Mouse (Mus musculus) embryonic stem cell, embryonic (primary cell): ENCODE data around the gene Kif13a.

ENCODE experiments used
- CTCF ChIA-PET, 4 experiments: fragments of 300-600 bp in 2 of 4; fragments of 350-600 bp in 2 of 4; sonication (Branson Sonifier 250); formaldehyde crosslinking; loops; one replicate each; lab custom pipeline; 2022; ENCODE audit warnings: inconsistent platforms in 2 of 4; lab: Charles Lee
- POLR2A ChIA-PET, 4 experiments: fragments of 300-600 bp in 2 of 4; fragments of 350-600 bp in 2 of 4; sonication (Branson Sonifier 250); formaldehyde crosslinking; loops; one replicate each; lab custom pipeline; 2022; ENCODE audit warnings: antibody characterized with exemption in 4 of 4, inconsistent platforms in 1 of 4; lab: Charles Lee

Gene Kif13a

DNA sequence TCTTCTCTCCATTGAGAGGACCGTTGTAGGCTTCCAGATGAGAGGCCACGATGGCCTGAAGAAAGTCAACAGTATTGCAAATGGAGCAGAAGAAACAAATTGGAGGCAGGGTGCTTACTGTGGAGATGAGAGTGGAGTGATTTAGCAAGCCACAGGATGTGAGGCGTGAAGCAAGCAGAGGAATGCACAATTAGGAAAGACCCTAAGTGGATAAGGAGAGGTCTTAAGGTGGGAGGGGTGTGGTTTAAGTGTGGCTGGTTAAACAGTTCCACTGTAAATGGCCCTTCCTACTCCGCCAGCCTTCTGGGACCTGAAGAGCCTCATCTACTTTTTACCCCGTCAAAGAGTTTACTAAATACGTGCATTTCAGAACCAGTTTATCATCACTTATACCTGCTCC is 3.2 kb upstream of the Kif13a start:
- CTCF ChIA-PET = no interaction called here
- POLR2A ChIA-PET = interaction anchor here in 1 of 4 experiments (1.9 kb wide), 1 partner anchor 12 kb away, joined by 8 read pairs; no protein-coding TSS in a partner anchor

DNA sequence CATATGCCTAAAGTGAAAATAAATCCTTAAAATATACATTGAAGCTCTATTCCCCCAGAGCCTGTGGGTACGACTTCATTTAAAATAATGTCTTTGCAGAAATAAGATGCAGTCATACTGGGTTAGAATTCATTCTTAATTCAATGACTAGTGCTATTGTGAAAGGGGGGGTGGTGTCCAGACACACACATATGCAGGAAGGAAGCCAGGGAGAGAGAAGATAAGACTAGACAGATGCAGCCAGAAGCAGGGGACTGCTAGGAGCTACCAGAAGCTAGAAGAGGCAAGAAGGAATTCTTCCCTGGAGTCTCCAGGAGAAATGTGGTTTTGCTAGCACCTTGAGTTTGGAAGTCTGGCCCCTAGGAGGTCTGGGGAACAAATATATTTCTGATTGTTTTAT is 2.4 kb upstream of the Kif13a start:
- ChIA-PET CTCF (no interaction called here), POLR2A (interaction anchor here in 3 of 4 experiments (0.6 to 1.9 kb wide), 3 partner anchors 9 to 311 kb away, joined by 3 to 8 read pairs (median 4); no protein-coding TSS in a partner anchor)

DNA sequence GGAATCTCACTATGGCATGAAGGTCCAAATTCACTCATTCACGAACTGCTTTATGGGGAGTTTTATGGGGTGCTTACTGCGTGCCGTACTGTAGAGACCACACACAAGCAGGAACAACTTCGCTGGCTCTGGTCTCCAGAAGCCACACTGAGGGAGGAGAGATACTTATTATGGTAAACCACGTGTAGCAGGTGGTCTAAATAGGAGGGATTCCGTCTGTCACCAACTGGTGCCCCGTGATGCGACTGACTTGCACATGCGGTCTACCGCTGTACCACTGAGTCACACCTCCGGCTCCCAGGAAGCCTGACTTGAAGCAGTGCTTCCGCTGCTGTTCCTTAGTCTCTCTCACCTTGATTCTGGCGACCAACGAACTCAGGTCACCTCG is 986 bp upstream of the Kif13a start:
- ChIA-PET CTCF (no interaction called here), POLR2A (interaction anchor here (0.7 to 3.7 kb wide), 9 partner anchors 10 to 188 kb away, joined by 3 to 30 read pairs (median 4); no protein-coding TSS in a partner anchor)

DNA sequence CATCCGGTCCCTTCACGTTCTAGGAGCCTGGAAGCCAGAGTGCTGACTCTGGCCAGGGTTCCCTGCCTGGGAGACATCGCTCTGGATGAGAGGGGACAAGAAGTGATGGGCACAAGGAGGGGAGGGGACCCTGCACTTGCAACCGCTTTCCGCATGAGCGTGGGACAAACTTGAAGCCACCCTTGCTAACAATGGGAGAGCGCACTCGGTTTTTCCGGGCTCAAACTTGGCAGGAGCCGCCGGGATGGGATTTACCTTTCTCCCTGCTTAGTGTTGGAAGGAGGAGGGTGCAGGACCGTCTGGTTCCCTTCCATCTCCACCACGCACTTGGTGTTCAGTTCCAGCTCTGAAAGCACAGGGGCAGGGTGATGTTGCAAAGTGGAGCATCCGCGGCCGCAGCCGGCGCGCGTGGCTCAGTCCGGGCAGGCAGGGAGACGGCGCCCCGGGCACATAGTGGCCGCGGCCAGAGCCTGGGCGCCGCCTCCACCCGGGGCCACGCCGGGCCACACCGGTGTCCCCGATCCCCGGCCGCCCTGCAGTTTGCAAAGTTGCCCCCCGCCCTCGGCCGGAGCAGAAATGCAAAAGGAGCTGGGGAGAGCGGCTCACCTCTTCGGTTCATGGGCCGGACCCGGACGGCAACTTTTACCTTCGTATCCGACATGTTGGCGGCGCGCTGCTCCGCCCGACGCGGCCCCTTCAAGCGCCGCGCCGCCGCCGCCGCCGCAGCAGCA is 541 bp downstream of the Kif13a start:
- CTCF ChIA-PET = interaction anchor here in 2 of 4 experiments (0.8 to 1.9 kb wide), 6 partner anchors 17 to 119 kb away, joined by 3 to 5 read pairs (median 4); no protein-coding TSS in a partner anchor
- POLR2A ChIA-PET = interaction anchor here (0.5 to 3.7 kb wide), 20 partner anchors 10 to 176 kb away, joined by 3 to 30 read pairs (median 5); no protein-coding TSS in a partner anchor

DNA sequence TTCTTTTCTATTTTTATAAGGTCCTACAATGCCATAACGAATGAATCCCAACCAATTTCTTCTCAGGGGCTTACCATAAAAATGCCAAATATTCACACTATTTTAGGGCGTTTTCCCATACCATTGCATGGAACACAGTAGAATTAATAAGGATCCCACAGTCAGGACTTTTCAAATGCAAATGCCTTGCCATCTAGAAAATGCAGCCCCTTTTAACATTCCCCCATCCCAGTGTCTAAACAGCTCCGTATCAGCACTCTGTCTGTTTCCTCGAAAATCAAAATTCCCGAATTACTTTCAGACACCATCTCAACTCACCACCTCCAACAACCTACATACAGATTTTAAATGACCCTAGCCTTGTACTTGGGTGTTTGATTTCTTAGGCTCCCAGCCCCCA is 1.3 kb downstream of the Kif13a start:
- ChIA-PET CTCF (interaction anchor here in 2 of 4 experiments (0.6 to 1.9 kb wide), 3 partner anchors 17 to 670 kb away, joined by 4 to 5 read pairs (median 5); no protein-coding TSS in a partner anchor), POLR2A (interaction anchor here (0.8 to 3.7 kb wide), 12 partner anchors 9 to 176 kb away, joined by 3 to 30 read pairs (median 5); no protein-coding TSS in a partner anchor)

DNA sequence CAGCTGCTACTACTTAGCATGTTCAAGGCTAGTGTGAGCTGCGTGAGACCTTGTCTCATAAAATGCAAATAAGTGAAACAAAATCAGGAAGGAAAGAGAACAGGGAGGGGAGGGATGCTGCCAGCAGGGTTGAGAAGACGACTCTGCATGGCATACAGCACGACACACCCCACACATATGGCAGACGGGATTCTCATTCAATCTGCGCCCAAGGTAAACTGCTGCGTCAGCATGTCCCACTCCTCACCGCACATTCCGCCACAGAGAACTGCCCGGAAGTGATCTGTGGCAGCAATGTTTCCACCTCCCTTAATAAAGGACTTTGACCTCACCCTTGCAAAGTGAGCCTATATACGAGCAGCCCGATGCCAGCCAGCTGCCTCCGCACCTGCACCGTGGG is 4.0 kb downstream of the Kif13a start:
- ChIA-PET POLR2A (interaction anchor here in 2 of 4 experiments (0.6 to 4.2 kb wide), 11 partner anchors 9 to 117 kb away, joined by 3 to 11 read pairs (median 5); partner anchors contain the start of gene Kdm1b (in 1 of the 2)), CTCF (interaction anchor here in 1 of 4 experiments (1.3 kb wide), 1 partner anchor 23 kb away, joined by 3 read pairs; no protein-coding TSS in a partner anchor)

DNA sequence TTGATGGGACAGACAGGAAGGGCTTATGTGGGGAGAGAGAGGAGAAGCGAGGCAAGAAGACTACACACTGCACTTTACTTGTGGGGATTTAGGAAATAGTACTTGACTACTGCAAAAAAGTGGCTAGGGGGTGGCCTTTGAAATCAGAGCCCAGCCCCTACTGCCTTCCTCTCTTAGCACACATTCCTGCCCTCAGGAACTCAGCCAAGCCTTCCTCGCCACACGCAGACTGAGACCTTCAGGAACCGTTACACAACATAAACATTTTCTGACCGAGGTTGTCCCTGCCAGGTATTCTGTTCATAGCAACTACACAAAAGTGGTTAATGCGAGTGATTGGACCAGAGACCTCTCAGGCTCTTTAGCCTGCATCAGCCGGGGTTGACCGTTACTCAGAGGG is 8.1 kb downstream of the Kif13a start:
- ChIA-PET CTCF (interaction anchor here in 1 of 4 experiments (0.6 kb wide), 1 partner anchor 19 kb away, joined by 4 read pairs; no protein-coding TSS in a partner anchor), POLR2A (interaction anchor here in 1 of 4 experiments (1.9 kb wide), 2 partner anchors 20 to 29 kb away, joined by 4 to 8 read pairs; no protein-coding TSS in a partner anchor)

DNA sequence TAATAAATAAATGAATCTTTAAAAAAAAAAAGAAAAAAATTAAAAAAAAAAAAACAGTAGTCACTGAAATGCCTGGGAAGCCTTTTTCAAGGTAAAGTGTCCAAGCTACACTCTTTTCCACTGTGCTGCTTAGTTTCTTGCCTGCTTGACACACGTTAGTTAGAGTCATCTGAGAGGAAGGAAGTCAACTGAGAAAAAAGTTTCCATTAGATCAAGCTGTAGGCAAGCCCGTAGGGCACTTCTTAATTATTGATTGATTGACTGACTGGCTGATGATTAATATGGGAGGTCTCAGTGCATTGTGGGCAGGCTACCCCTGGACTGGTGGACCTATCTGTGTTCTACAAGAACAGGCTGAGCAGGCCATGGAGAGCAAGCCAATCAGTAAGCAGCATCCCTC is 9.9 kb downstream of the Kif13a start:
- POLR2A ChIA-PET = interaction anchor here (0.6 to 1.9 kb wide), 8 partner anchors 9 to 909 kb away, joined by 3 to 8 read pairs (median 4); no protein-coding TSS in a partner anchor
- CTCF ChIA-PET = no interaction called here

DNA sequence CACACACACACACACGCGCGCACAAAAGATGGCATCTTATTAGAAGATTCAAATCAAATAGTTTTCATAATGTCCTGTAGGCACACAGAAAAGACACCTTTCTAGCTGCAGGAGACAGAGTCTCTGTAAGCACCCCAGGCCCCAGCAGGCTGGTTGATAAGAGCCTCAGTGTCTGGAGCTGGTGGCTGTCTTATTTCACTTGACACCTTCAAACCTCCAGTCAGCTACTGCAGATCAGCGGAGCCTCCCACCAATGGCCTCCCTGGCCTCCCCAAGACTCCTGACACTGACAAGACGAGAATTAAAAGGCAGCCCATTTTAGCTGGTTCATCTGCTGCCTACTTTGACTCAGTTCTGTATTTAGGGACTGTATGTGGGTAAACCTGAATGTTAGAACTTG is 11.2 kb downstream of the Kif13a start:
- CTCF ChIA-PET = no interaction called here
- POLR2A ChIA-PET = interaction anchor here in 3 of 4 experiments (0.6 to 1.9 kb wide), 5 partner anchors 8 to 623 kb away, joined by 3 to 5 read pairs (median 3); no protein-coding TSS in a partner anchor

DNA sequence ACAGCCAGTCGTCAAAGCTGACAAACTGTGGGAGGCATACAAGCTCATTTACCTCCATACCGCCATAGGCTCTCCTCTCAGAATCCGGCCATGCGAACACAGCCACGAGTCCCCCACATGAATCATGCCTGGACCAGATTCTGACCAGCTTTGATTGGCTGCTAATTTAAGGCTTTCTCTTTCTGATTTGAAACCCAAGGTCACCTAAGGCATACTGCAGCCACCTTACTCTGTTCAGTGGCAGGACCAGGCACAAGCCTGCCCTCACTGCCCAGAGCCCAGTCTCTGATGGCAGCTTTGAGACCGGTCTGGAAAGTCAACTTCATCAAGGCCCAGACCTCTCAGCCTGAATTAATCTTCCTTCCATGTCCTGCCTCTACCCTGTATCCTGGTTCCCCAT is 17.7 kb downstream of the Kif13a start:
- CTCF ChIA-PET = interaction anchor here in 1 of 4 experiments (0.9 to 1.7 kb wide), 3 partner anchors 9 to 129 kb away, joined by 3 to 5 read pairs (median 4); no protein-coding TSS in a partner anchor
- POLR2A ChIA-PET = interaction anchor here in 3 of 4 experiments (0.6 to 2.0 kb wide), 5 partner anchors 11 to 124 kb away, joined by 3 to 5 read pairs (median 4); no protein-coding TSS in a partner anchor

DNA sequence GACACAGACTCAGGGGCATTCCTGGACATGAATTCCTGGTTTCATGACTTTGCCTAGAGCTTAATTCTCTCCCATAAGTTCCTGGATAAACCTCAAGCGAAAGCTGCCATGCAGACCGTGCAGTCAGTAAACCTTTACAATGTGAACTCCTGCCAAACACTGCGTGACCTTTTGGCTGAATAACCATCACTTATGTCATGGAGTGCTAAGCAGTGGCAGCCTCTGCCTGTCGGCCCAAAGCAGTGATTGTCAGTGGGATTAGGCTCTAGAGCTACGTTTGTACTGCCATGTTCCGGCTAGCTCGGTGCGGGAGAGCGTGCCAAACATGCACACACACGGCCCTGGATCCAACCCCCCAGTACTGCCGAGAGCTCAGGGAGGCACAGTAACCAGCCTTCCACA is 18.6 kb downstream of the Kif13a start:
- CTCF ChIA-PET = interaction anchor here in 1 of 4 experiments (0.7 to 1.3 kb wide), 3 partner anchors 9 to 18 kb away, joined by 4 to 6 read pairs (median 5); no protein-coding TSS in a partner anchor
- POLR2A ChIA-PET = interaction anchor here in 3 of 4 experiments (0.7 to 2.0 kb wide), 5 partner anchors 8 to 66 kb away, joined by 3 to 6 read pairs (median 3); no protein-coding TSS in a partner anchor

DNA sequence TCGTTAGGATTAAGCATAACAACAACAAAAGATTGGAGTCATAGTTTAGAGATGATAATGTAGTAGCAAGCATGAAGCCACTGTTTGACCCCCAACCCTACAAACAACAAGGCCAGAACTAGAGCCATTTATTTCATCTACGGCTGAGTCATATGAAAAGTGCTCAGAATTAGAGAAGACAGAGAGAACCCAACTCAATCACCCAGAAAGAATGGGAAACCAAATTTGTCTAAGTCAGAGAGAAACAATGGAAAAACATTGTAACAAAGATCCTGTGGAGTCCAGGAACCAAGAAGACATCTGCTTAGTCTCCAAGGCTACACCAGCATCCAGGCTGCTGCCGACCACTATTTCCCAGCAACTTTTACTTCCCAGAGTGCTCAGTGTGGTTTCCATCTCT is 19.7 kb downstream of the Kif13a start:
- ChIA-PET POLR2A (interaction anchor here in 1 of 4 experiments (0.6 to 1.2 kb wide), 2 partner anchors 9 to 943 kb away, joined by 3 read pairs; no protein-coding TSS in a partner anchor), CTCF (interaction anchor here in 1 of 4 experiments (1.1 kb wide), 1 partner anchor 107 kb away, joined by 3 read pairs; no protein-coding TSS in a partner anchor)

DNA sequence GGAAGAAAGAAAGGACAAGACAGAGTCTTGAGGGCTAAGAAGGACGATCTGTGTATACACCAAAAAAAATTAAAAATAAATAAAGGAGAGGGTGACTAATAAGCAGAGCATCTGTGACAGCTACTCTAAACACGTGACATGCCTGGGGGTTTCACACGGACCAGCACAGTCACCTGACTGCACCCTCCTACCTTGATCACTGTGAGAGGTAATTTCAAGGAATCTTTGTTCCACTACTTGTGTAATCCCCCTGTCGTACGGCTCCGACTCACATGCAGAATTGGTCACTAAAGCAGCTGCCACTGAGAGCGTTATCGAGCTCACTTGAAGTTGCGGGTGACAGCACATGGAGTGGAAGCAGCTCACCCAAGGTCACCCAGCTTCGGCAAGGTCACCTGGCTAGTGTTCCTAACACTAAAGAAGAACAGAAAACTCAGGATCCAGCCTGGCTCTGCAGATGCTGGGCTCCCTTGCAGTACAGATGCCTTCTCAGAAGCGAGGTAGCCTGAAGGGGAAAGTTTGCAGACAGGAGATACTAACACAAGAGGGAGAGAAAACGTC is 20.6 kb downstream of the Kif13a start:
- ChIA-PET CTCF (interaction anchor here in 2 of 4 experiments (0.5 to 0.9 kb wide), 2 partner anchors 108 to 1261 kb away, joined by 3 to 7 read pairs; no protein-coding TSS in a partner anchor), POLR2A (interaction anchor here in 2 of 4 experiments (0.6 to 1.5 kb wide), 3 partner anchors 17 to 641 kb away, joined by 4 to 5 read pairs (median 5); no protein-coding TSS in a partner anchor)

DNA sequence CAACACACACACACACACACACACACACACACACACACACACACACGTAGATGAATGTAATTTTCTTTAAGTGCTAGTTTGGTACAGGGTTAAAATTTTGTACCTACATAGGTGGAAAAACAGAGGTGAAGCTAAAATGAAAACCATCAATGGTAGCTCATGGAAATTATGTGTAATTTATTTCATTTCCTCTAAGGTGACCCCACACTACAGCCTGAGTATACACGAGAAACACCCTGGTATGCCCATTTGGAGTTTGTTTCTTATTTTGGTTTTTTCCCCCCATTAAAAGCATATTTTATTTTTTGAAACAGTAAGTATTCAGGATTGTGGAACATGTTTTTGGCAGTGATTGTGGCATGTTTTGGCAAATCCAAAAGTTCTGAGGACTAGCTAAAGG is 21.3 kb downstream of the Kif13a start:
- ChIA-PET CTCF (no interaction called here), POLR2A (interaction anchor here in 3 of 4 experiments (0.6 to 1.5 kb wide), 5 partner anchors 18 to 640 kb away, joined by 4 to 6 read pairs (median 5); no protein-coding TSS in a partner anchor)

DNA sequence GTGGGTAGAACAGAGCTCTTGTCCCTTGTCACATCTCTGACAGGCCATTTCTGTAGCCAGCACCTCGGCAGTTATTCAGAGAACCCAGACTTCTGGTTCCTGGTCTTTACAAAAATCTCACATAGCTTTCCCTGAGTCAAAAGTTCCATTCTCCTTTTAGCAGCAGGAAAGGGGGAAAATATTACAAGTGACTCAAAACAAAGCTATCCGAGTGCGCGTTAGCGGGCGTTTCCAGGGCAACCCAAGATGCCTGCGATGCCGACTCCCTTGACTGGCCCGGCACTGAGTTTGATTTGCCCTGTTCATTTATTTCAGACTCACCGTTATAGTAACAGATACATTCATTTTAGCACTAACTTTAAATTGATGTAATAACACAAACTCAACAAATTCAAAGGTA is 21.8 kb downstream of the Kif13a start:
- POLR2A ChIA-PET = interaction anchor here in 2 of 4 experiments (0.9 to 1.9 kb wide), 3 partner anchors 22 to 76 kb away, joined by 4 to 6 read pairs (median 5); partner anchors contain the start of gene Kif13a (in 1 of the 2)
- CTCF ChIA-PET = no interaction called here

DNA sequence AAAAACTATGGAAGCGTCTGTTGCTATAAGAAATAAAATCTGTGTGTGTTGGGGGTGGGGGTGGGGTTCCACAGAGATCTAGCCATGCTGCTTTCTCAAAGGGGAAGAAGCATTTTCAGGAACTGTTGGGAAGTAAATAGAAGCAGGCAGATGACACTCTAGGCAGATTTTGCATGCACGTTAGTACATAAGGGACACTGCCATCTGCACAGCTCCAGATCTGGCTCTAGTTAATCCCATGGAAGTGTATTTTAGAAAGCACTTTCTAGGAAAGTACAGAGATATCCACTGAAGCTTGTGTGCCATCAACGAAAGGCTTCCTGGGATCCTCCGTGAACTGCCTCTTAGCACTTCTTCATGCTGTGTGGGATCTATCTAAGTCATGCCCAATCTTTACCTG is 22.6 kb downstream of the Kif13a start:
- ChIA-PET CTCF (interaction anchor here in 2 of 4 experiments (0.6 to 1.4 kb wide), 2 partner anchors 60 to 110 kb away, joined by 5 to 7 read pairs; no protein-coding TSS in a partner anchor), POLR2A (interaction anchor here in 2 of 4 experiments (0.6 to 1.9 kb wide), 3 partner anchors 10 to 23 kb away, joined by 3 to 5 read pairs (median 3); partner anchors contain the start of gene Kif13a (in 1 of the 2))

DNA sequence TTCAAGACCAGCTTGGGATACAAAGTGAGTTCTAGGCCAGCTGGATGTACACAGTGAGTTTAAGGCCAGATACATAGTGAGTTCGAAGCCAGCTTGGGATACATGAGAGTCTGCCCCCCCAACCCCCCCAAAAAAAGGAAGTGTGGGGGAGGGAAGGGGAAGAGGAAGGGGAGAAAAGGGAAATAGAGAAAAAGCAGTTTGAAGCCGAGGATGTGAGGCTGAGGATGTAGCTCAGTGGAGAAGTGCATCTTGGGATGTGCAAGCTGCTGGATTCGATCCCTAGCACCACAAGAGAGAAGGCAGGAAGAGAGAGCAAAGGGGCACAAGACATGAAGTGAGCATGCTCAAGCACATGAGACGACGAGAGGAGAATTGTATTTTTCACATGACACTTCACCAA is 23.7 kb downstream of the Kif13a start:
- CTCF ChIA-PET = interaction anchor here in 2 of 4 experiments (0.6 to 1.4 kb wide), 6 partner anchors 39 to 475 kb away, joined by 3 to 7 read pairs (median 3); no protein-coding TSS in a partner anchor
- POLR2A ChIA-PET = interaction anchor here in 2 of 4 experiments (1.0 to 1.9 kb wide), 6 partner anchors 9 to 117 kb away, joined by 3 to 7 read pairs (median 4); partner anchors contain the start of gene Kif13a (in 1 of the 2)
